Mouse (Mus musculus) forebrain, postnatal 0 days (tissue): ENCODE results near the gene Dock7. TPM values are rescaled to one million over a fixed set of nuclear protein-coding genes. Genes with fewer than 3 reads are reported as not detected.

Experiments used
- ATAC-seq: fragments of 200-750 bp; cut with Nextera tagmentation; 2 replicates; pipeline ENCODE4 v1.8.0; 2017; ENCODE audit warnings: mild to moderate bottlenecking, moderate library complexity
- DNase-seq: peaks from one replicate; pipeline ENCODE4 v3.0.0-alpha.2; 2015
- H3K27ac ChIP-seq: fragments of 300-500 bp; sonication (generic); 2 replicates; pipeline ENCODE4 v1.5.1; 2014; ENCODE audit warnings: low read depth, mild to moderate bottlenecking, antibody characterized with exemption, low read length, moderate library complexity, mixed read lengths
- H3K27me3 ChIP-seq: fragments of 300-500 bp; sonication (generic); 2 replicates; pipeline ENCODE4 v1.6.1; 2014; ENCODE audit warnings: mild to moderate bottlenecking, low read length, mixed read lengths; ENCODE audit not compliant: insufficient read depth
- H3K36me3 ChIP-seq: fragments of 300-500 bp; sonication (generic); 2 replicates; pipeline ENCODE4 v1.6.1; 2014; ENCODE audit warnings: mild to moderate bottlenecking, moderate library complexity; ENCODE audit not compliant: insufficient read depth
- H3K4me1 ChIP-seq: fragments of 300-500 bp; sonication (generic); 2 replicates; pipeline ENCODE4 v1.6.1; 2014; ENCODE audit warnings: antibody characterized with exemption; ENCODE audit not compliant: insufficient read depth
- H3K4me2 ChIP-seq: fragments of 300-500 bp; sonication (generic); 2 replicates; pipeline ENCODE4 v1.6.1; 2014; ENCODE audit warnings: low read depth, mild to moderate bottlenecking, moderate library complexity
- H3K4me3 ChIP-seq: fragments of 300-500 bp; sonication (generic); 2 replicates; pipeline ENCODE4 v1.5.1; 2014; ENCODE audit warnings: low read depth, low read length, mixed read lengths
- H3K9ac ChIP-seq: fragments of 300-500 bp; sonication (generic); 2 replicates; pipeline ENCODE4 v1.6.1; 2014; ENCODE audit warnings: mild to moderate bottlenecking
- H3K9me3 ChIP-seq: fragments of 300-500 bp; sonication (generic); 2 replicates; pipeline ENCODE4 v1.6.1; 2016; ENCODE audit warnings: low read length
- CTCF ChIP-seq: sonication (generic); IDR thresholded peaks from 2 replicates; pipeline ENCODE4 v1.5.1; 2016; ENCODE audit warnings: antibody characterized with exemption, control low read depth, low read depth
- WGBS: fragments of 180-500 bp; shearing (Covaris S2); extraction: QIAGEN DNeasy Blood & Tissue Kit; methylation state at CpG from one replicate; pipeline ENCODE4 v1.1.7; 2014; 5-methylcytosine and 5-hydroxymethylcytosine counted together
- polyA plus RNA-seq: library from polyadenylated mRNA; unstranded; fragments of >200 nt; fragmentation: Nextera tagmentation; extraction: Ambion mirVana; gene quantifications from 2 replicates; pipeline ENCODE4 v1.2.1, GENCODE M21; 2015
- total RNA-seq: library from RNA; depleted of rRNA; stranded (reverse); fragments of >200 nt; gene quantifications from 2 replicates; pipeline ENCODE4 v1.2.3, GENCODE M21; 2014

Gene Dock7
- total and polyA plus RNA-seq, 2 experiments from 2014 or later: 34.1 to 108 TPM

DNA sequence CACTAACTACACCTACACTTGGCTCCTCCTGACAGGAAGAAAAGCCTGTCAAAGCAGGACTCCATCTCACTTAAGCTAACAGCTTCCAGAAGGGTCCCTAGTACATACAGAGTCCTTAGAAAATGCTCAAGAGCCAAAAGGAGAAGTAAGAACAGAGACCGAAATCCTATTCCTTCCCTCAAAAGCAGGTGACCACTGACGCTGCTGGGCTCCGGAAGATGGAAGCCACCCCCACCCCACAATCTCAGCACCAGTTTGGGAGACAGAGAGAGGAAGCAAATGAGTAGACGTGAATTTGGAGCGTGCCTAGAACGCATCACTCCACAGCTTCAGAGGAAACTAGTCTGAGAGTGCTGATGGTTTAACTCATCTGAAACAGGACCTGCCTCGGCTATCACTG, 20.0 kb downstream of the Dock7 start:
- H3K4me2 ChIP-seq: no peak overlapping the region
- H3K36me3 ChIP-seq: no peaks in the 10 kb centered on the region; the same call in 1 of the 2 replicates
- H3K27me3 ChIP-seq: no peaks in the 10 kb centered on the region
- no peak for ATAC-seq
- H3K9me3 ChIP-seq: no peaks in the 10 kb centered on the region
- WGBS: 86% methylated on average over 7 of the region's 7 CpGs
- TF ChIP-seq CTCF: no peak
- no peaks in the 10 kb centered on the region for H3K4me1 ChIP-seq
- DNase-seq: no peak
- H3K4me3 ChIP-seq: no peak overlapping the region
- no peak overlapping the region for H3K27ac ChIP-seq
- H3K9ac ChIP-seq: no peak overlapping the region

DNA sequence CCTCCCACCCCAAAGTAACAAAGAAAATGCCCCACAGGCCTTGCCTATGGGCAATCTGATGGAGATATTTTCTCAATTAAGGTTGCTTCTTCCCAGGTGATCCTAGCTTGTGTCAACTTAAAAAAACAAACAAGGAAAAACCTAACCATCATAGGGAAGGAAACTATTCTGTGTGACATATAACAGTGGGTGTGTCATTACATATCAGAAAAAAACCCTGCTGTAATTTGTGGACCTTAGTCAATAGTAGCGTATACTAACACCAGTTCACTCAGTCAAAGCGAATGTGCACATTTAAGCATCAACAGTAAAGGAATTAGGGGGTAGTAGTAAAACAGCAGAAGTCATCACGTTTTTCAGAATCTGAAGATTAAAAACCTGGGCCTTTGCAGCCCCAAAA, 28.9 kb downstream of the Dock7 start:
- 90% methylated on average over 3 of the region's 3 CpGs for WGBS
- Histone ChIP-seq H3K9ac (no peak overlapping the region), H3K27me3 (no peaks in the 10 kb centered on the region), H3K4me3 (no peak overlapping the region), H3K9me3 (no peaks in the 10 kb centered on the region), H3K36me3 (peaks cover 8% of the 10 kb centered on the region; the same call in 1 of the 2 replicates), H3K4me2 (no peak overlapping the region), H3K4me1 (no peaks in the 10 kb centered on the region), H3K27ac (no peak overlapping the region)
- no peak for DNase-seq
- TF ChIP-seq CTCF: no peak
- ATAC-seq: no peak

DNA sequence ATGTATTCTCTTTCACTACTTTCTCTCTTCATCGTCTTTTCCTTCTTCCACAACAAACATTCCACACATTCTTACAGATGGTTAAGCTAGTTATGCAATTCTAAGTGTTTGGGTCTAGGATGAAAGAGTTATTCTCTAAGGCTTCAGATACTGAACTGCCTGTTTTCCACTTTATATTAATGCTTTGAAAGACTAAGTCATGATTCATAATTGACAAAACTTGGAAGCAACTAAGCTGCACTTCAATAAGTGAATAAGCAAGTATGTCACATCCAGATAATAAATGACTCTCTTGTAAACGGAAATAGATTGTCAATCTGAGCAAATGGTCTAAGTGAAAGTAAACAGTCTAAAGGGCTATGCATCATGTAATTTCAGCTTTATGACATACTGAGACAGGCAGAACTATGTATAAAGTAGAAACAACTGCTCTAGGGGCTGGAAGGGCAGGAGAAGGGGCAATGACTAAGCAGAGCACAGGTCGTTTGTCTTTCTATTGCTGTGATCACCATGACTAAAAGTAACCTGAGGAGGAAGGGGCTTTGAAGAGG, 29.5 kb downstream of the Dock7 start:
- DNase-seq (no peak), ATAC-seq (no peak)
- no peak overlapping the region for H3K4me2 ChIP-seq
- TF ChIP-seq CTCF: no peak
- no peak overlapping the region for H3K9ac ChIP-seq
- H3K4me3 ChIP-seq: no peak overlapping the region
- H3K9me3 ChIP-seq: no peaks in the 10 kb centered on the region
- H3K27ac ChIP-seq: no peak overlapping the region
- H3K36me3 ChIP-seq: peaks cover 8% of the 10 kb centered on the region; the same call in 1 of the 2 replicates
- WGBS: 50% methylated on average over 3 of the region's 3 CpGs
- H3K4me1 ChIP-seq: no peaks in the 10 kb centered on the region
- no peaks in the 10 kb centered on the region for H3K27me3 ChIP-seq

DNA sequence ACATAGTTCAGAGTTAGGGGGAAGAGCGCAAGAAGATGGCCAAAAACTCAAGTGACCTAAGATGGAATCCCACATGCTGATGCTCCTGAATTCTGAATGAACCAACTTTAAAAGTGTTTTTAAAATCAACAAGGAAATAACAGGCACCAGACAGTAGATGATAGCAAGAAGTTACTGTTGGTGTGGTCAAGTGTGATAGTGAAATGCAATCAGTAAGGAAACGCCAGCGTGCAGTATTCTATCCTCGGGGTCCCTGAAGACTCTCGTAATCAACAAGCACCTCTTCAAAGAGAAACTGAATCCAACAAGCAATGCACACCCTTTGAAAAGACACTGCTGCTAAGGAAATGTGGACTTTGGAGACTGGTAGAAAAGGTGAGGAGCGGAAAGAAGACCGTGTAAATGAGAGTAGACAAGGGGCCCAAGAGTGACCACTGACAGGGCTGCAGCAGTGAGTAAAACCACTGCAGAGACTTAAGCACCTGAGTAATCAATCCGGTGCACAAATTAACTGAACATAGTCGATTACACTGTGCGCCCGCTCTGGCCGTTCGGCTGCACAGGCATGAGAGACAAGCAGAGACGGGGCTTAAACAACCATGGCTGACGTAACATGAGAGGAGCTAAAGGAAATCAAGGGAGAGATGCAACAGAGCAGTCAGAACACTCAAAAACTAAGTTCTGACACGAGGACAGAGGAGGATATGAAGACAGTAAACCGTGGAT, 32.8 kb downstream of the Dock7 start:
- Histone ChIP-seq H3K27me3 (no peaks in the 10 kb centered on the region), H3K4me2 (no peak overlapping the region), H3K36me3 (peaks cover 8% of the 10 kb centered on the region; the same call in 1 of the 2 replicates), H3K4me1 (no peaks in the 10 kb centered on the region), H3K9ac (no peak overlapping the region), H3K9me3 (no peaks in the 10 kb centered on the region), H3K4me3 (no peak overlapping the region), H3K27ac (no peak overlapping the region)
- TF ChIP-seq CTCF: no peak
- 95% methylated on average over 17 of the region's 17 CpGs for WGBS
- DNase-seq (no peak), ATAC-seq (no peak)

DNA sequence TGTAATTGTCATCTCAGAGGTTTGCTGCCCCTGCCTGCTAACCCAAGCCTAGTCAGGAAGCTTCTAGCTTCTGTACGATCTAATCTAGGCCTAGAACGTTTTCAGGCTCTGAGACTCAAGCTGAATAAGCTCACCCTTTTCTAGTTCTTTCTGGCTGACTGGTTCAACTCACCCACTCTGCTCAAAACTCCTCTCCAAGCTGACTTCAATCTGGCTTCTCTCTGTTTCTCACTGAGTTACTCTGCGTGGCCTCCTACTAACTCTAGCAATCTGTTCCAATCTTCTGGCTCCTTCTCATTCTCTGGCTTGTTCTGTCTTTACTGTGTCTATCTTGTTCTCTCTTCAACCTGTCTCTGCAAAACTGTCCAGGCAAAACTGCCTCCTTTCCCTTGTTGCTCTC, 36.9 kb downstream of the Dock7 start:
- ATAC-seq: no peak

DNA sequence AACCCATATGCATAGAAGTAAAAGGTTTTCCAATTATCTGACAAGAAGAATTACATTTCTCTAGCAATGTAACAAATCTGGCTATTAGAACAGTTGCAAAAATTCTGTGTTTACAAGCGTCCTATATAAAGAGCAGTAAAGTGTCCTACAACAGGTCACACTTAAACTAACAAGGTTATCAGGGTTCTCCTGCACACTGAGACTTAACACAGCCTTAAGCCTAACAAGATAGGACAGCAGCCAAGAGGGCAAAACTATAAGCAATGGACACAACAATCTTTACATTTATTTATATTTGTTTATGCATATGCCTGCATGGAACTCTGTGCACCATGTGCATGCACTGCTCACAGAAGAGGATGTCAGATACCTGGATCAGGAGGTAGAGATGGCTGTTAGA, 39.5 kb downstream of the Dock7 start:
- TF ChIP-seq CTCF: no peak
- WGBS: 96% methylated on average over 1 of the region's 1 CpGs

More for the DNA sequence above, 36.9 kb downstream of the Dock7 start:
- H3K9ac ChIP-seq: no peak overlapping the region
- no peak overlapping the region for H3K27ac ChIP-seq
- no peak for DNase-seq
- no peaks in the 10 kb centered on the region for H3K9me3 ChIP-seq
- H3K4me2 ChIP-seq: no peak overlapping the region
- WGBS: 75% methylated on average over 3 of the region's 3 CpGs
- H3K36me3 ChIP-seq: peaks cover 16% of the 10 kb centered on the region
- H3K27me3 ChIP-seq: no peaks in the 10 kb centered on the region
- H3K4me1 ChIP-seq: no peaks in the 10 kb centered on the region
- TF ChIP-seq CTCF: no peak
- no peak overlapping the region for H3K4me3 ChIP-seq

DNA sequence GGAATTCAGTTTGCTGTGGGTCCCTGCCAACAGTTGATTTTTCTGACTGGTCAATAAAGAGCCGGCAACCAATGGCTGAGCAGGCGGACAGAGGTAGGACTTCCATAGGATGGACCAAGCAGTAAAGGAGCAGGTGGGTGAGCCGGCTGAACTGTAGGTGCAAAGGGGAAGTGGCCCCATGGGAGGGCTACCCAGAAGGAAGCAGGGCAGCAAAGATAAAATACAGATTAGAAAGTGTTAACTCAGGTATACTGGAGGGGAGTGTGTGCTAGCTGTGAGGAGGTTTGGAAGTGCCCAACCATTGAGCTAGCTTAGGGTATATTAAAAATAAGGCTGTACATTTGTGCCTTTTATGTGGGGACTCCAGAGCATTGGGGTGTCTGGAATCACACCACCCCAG, 42.7 kb downstream of the Dock7 start:
- TF ChIP-seq CTCF: no peak
- DNase-seq (no peak), ATAC-seq (no peak)
- 92% methylated on average over 3 of the region's 3 CpGs for WGBS
- Histone ChIP-seq H3K4me3 (no peak overlapping the region), H3K9me3 (no peaks in the 10 kb centered on the region), H3K27ac (no peak overlapping the region), H3K36me3 (peaks cover 49% of the 10 kb centered on the region), H3K4me2 (no peak overlapping the region), H3K27me3 (no peaks in the 10 kb centered on the region), H3K4me1 (no peaks in the 10 kb centered on the region), H3K9ac (no peak overlapping the region)

More for the DNA sequence above, 39.5 kb downstream of the Dock7 start:
- Histone ChIP-seq H3K36me3 (peaks cover 25% of the 10 kb centered on the region), H3K9ac (no peak overlapping the region), H3K27me3 (no peaks in the 10 kb centered on the region), H3K9me3 (no peaks in the 10 kb centered on the region), H3K4me3 (no peak overlapping the region), H3K4me2 (no peak overlapping the region), H3K27ac (no peak overlapping the region), H3K4me1 (no peaks in the 10 kb centered on the region)
- no peak for DNase-seq
- no peak for ATAC-seq
